Mouse (Mus musculus) C2C12 (cell line): ENCODE data around the gene H2-Q2.
"Not testable (repeated sequence)": the region's sequence is repeated elsewhere in the genome, so short reads cannot be mapped to it uniquely, and the experiment has no call there.

ENCODE experiments used
- CTCF ChIP-seq: IDR thresholded peaks from one replicate; pipeline ENCODE4 v1.5.1; 2011; ENCODE audit not compliant: control insufficient read depth, insufficient read depth, insufficient read length
- FOSL1 ChIP-seq: IDR thresholded peaks from one replicate; pipeline ENCODE4 v1.8.0; 2011; ENCODE audit warnings: mild to moderate bottlenecking, low read length; ENCODE audit not compliant: poor library complexity, insufficient read depth, severe bottlenecking
- MAX ChIP-seq: IDR thresholded peaks from one replicate; pipeline ENCODE4 v1.6.1; 2011; ENCODE audit warnings: mild to moderate bottlenecking, control low read depth
- MYOD1 ChIP-seq: IDR thresholded peaks from one replicate; pipeline ENCODE4 v1.6.1; 2011; ENCODE audit warnings: low read depth; ENCODE audit not compliant: control insufficient read depth, insufficient read length
- MYOG ChIP-seq: IDR thresholded peaks from one replicate; pipeline ENCODE4 v1.6.1; 2011; ENCODE audit not compliant: control insufficient read depth, insufficient read length; ENCODE audit errors: extremely low read depth
- USF1 ChIP-seq: IDR thresholded peaks from one replicate; pipeline ENCODE4 v1.6.1; 2011; ENCODE audit warnings: low read depth, mild to moderate bottlenecking, control low read depth, moderate library complexity

DNA sequence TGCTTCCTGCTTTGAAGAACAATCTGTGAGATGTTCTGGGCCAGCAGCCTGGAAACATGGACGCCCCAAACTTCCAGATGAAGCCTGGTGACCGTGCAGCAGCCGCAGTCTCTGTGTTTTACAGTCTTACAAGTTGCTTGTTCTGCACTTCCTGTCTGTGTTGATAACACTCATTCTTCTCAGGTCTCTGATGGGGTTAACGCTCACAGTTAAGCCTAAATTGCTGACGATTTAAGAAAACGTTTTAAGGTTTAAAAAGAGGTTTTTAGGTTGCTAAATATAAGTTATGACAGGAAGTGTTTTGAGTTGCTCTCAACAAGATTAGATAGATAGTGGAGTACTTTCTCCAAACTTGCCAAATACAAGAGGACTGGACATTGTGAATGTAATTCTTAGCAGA lies 11.2 kb downstream of the H2-Q2 start:
- not testable (repeated sequence) for TF ChIP-seq FOSL1, CTCF, MAX, MYOG, USF1, MYOD1
